Mouse (Mus musculus) liver, embryonic 14.5 days (tissue): Measurements from ENCODE around the gene Rap1gds1. TPM values are rescaled to one million over a fixed set of nuclear protein-coding genes. Genes with fewer than 3 reads are reported as not detected.

Source experiments
- ATAC-seq: fragments of 200-750 bp; cut with Nextera tagmentation; 2 replicates; pipeline ENCODE4 v1.8.0; 2017; ENCODE audit warnings: moderate number of reproducible peaks, mild to moderate bottlenecking, moderate library complexity; ENCODE audit not compliant: insufficient read depth
- DNase-seq, 3 experiments: peaks; one replicate each; pipeline ENCODE4 v3.0.0-alpha.2; 2012 to 2013; ENCODE audit warnings: low read depth in 3 of 3, low spot score in 3 of 3
- H3K27ac ChIP-seq: fragments of 300-500 bp; sonication (generic); 2 replicates; pipeline ENCODE4 v1.5.1; 2014; ENCODE audit warnings: moderate library complexity, mild to moderate bottlenecking, control low read depth, inconsistent platforms
- H3K27me3 ChIP-seq: fragments of 300-500 bp; sonication (generic); 2 replicates; pipeline ENCODE4 v1.6.1; 2014; ENCODE audit warnings: mild to moderate bottlenecking, low read length, moderate library complexity; ENCODE audit not compliant: control insufficient read depth, insufficient read depth
- H3K36me3 ChIP-seq: fragments of 300-500 bp; sonication (generic); replicated peaks from 2 replicates; pipeline ENCODE4 v1.6.1; 2014; ENCODE audit warnings: low read depth; ENCODE audit not compliant: control insufficient read depth, insufficient read depth
- H3K4me1 ChIP-seq, 2 experiments: fragments of 200-500 bp in 1 of 2; fragments of 300-500 bp in 1 of 2; sonication (generic) in 1 of 2; replicated peaks; 2 replicates each; pipeline ENCODE4 v1.6.1; 2012 to 2014; ENCODE audit warnings: antibody characterized with exemption in 1 of 2, inconsistent platforms in 1 of 2, low read length in 1 of 2; ENCODE audit not compliant: control insufficient read depth in 2 of 2, insufficient read depth in 2 of 2
- H3K4me2 ChIP-seq: fragments of 300-500 bp; sonication (generic); 2 replicates; pipeline ENCODE4 v1.6.1; 2014; ENCODE audit warnings: low read depth, mild to moderate bottlenecking, control low read depth, moderate library complexity
- H3K4me3 ChIP-seq, 2 experiments: fragments of 200-500 bp in 1 of 2; fragments of 300-500 bp in 1 of 2; sonication (generic) in 1 of 2; 2 replicates each; pipeline ENCODE4 v1.5.1; 2012 to 2014; ENCODE audit warnings: low read depth in 2 of 2, low read length in 2 of 2, mild to moderate bottlenecking in 2 of 2, control low read depth in 1 of 2, inconsistent platforms in 1 of 2, moderate library complexity in 1 of 2; ENCODE audit not compliant: insufficient read depth in 1 of 2
- H3K9ac ChIP-seq: fragments of 300-500 bp; sonication (generic); replicated peaks from 2 replicates; pipeline ENCODE4 v1.6.1; 2014; ENCODE audit warnings: mild to moderate bottlenecking, control low read depth, moderate library complexity
- H3K9me3 ChIP-seq: fragments of 300-500 bp; sonication (generic); 2 replicates; pipeline ENCODE4 v1.6.1; 2016; ENCODE audit warnings: low read length, mixed read lengths; ENCODE audit not compliant: control insufficient read depth
- CTCF ChIP-seq: IDR thresholded peaks from 2 replicates; pipeline ENCODE4 v1.5.1; 2016; ENCODE audit warnings: antibody characterized with exemption, low read depth, control low read depth
- EP300 ChIP-seq: IDR thresholded peaks from 2 replicates; pipeline ENCODE4 v1.6.1; 2016; ENCODE audit warnings: antibody characterized with exemption, low read depth
- whole genome bisulfite sequencing: fragments of 180-500 bp; shearing (Covaris S2); extraction: QIAGEN DNeasy Blood & Tissue Kit; methylation state at CpG from one replicate; pipeline ENCODE4 v1.1.7; 2014; ENCODE audit not compliant: insufficient replicate concordance; 5-methylcytosine and 5-hydroxymethylcytosine counted together
- polyA plus RNA-seq, 2 experiments: library from polyadenylated mRNA; depleted of rRNA in 1 of 2; stranded (reverse) in 1 of 2; unstranded in 1 of 2; fragments of >200 nt; fragmentation: Nextera tagmentation in 1 of 2; extraction: Ambion mirVana in 1 of 2; gene quantifications; 2 replicates each; pipeline versions ENCODE4 v1.2.1 to v1.2.3; 2012 to 2014

Rap1gds1 gene
- polyA plus RNA-seq, 2 experiments, result 7.0 to 11.9 TPM

- DNase-seq (no peak), ATAC-seq (no peak)
- Histone ChIP-seq H3K4me3 (no peak overlapping the region), H3K36me3 (no peaks in the 10 kb centered on the region), H3K9ac (no peak overlapping the region), H3K4me1 (no peaks in the 10 kb centered on the region), H3K27ac (no peak overlapping the region), H3K4me2 (no peak overlapping the region), H3K27me3 (no peaks in the 10 kb centered on the region), H3K9me3 (no peaks in the 10 kb centered on the region)
- 46% methylated on average over 8 of the region's 8 CpGs for WGBS
- no peak for TF ChIP-seq CTCF
- no peak for TF ChIP-seq EP300
Measured at GRCm38 (mm10) chr3:138914626-138915288, 160.2 kb downstream of the Rap1gds1 start.

- no peak overlapping the region for H3K9ac ChIP-seq
- no peak for DNase-seq
- H3K4me3 ChIP-seq, result no peak overlapping the region
- no peaks in the 10 kb centered on the region for H3K27me3 ChIP-seq
- WGBS, result 67% methylated on average over 8 of the region's 8 CpGs
- no peak for ATAC-seq
- no peak for TF ChIP-seq CTCF
- TF ChIP-seq EP300, result no peak
- H3K4me1 ChIP-seq, result no peaks in the 10 kb centered on the region
- no peaks in the 10 kb centered on the region for H3K36me3 ChIP-seq
- H3K9me3 ChIP-seq, result no peaks in the 10 kb centered on the region
- no peak overlapping the region for H3K27ac ChIP-seq
- no peak overlapping the region for H3K4me2 ChIP-seq
Measured at GRCm38 (mm10) chr3:138912504-138912903, 162.5 kb downstream of the Rap1gds1 start.

GRCm38 (mm10) chr3:138909313-138909712 lies 165.7 kb downstream of the Rap1gds1 start:
- Histone ChIP-seq H3K36me3 (no peaks in the 10 kb centered on the region), H3K9ac (no peak overlapping the region), H3K4me2 (no peak overlapping the region), H3K9me3 (no peaks in the 10 kb centered on the region), H3K27me3 (no peaks in the 10 kb centered on the region), H3K4me1 (no peaks in the 10 kb centered on the region), H3K4me3 (no peak overlapping the region), H3K27ac (no peak overlapping the region)
- WGBS, result 69% methylated on average over 2 of the region's 2 CpGs
- TF ChIP-seq EP300, result no peak
- no peak for TF ChIP-seq CTCF
- ATAC-seq (no peak), DNase-seq (no peak)

GRCm38 (mm10) chr3:138906112-138906880 lies 168.7 kb downstream of the Rap1gds1 start:
- no peak overlapping the region for H3K9ac ChIP-seq
- no peak overlapping the region for H3K4me2 ChIP-seq
- H3K4me1 ChIP-seq, result no peaks in the 10 kb centered on the region
- H3K27me3 ChIP-seq, result no peaks in the 10 kb centered on the region
- H3K4me3 ChIP-seq, result no peak overlapping the region
- H3K27ac ChIP-seq, result no peak overlapping the region
- WGBS, result 29% methylated on average over 17 of the region's 17 CpGs
- no peaks in the 10 kb centered on the region for H3K9me3 ChIP-seq
- peak in 1 of 3 experiments; percentile 14 for DNase-seq
- no peaks in the 10 kb centered on the region for H3K36me3 ChIP-seq
- ATAC-seq, result no peak
- TF ChIP-seq EP300 (no peak), CTCF (peak; percentile 84)

DNA sequence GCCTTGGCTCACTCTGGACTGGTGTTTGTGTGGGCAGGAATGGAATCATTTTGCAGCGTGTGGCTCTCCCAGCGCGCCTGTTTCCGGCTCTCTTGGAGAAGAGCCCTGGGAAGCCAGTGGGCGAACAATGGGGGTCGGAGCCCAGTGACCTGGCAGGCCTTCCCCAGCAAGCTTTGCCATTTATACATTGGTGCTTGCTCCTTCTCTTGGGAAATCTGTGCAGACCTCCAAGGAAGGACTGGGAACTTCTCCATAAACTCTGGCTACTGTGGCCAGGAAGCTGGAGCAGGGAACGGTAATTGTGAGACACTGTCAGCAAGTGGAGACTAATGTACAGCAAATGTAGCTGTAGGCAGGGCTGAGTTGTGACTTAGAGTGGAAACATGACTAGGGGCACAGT lies 169.3 kb downstream of the Rap1gds1 start:
- no peak overlapping the region for H3K4me3 ChIP-seq
- DNase-seq (no peak), ATAC-seq (no peak)
- H3K9me3 ChIP-seq, result no peaks in the 10 kb centered on the region
- WGBS, result 71% methylated on average over 7 of the region's 7 CpGs
- no peaks in the 10 kb centered on the region for H3K36me3 ChIP-seq
- no peak overlapping the region for H3K4me2 ChIP-seq
- TF ChIP-seq CTCF (no peak), EP300 (no peak)
- no peaks in the 10 kb centered on the region for H3K27me3 ChIP-seq
- no peak overlapping the region for H3K9ac ChIP-seq
- H3K4me1 ChIP-seq, result no peaks in the 10 kb centered on the region
- no peak overlapping the region for H3K27ac ChIP-seq
